Mouse (Mus musculus) mesoderm, embryonic 11.5 days (tissue): ENCODE measurements at regions not wholly inside any gene's neighbourhood (a gene's known extent, or its start where the extent isn't known, plus 50 kb on each side); places are given as distances from the start of the nearest gene placed in this dataset.
"Not testable (repeated sequence)": the region's sequence is repeated elsewhere in the genome, so short reads cannot be mapped to it uniquely, and the experiment has no call there.

Experiments used
- DNase-seq: peaks from one replicate; pipeline ENCODE4 v3.0.0-alpha.2; 2012; ENCODE audit warnings: low read depth, low spot score

DNA sequence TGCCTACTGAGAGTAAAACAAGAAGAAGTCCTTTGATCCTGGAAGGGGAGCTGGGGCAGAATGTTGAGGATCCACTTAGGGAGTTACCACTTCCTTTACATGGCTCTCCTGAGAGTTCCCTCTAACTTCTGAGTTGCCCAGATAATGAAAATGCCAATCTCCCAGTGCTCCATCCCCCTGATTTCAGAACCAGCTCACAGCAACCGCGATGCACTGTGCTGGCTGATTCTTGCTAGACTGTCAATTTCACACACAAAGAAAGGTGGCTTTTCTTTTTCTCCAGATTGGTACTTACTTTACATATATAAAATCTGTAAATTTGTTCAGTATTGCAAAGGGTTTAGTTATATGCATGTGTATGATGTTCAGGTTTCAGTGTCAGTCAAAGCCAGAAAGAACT is 1248.1 kb upstream of the Adam24 start:
- DNase-seq, result peak; percentile 2

- DNase-seq, result no peak
Observed at GRCm38 (mm10) chr8:39427402-39427801, 1247.5 kb upstream of the Adam24 start.

- no peak for DNase-seq
Observed at GRCm38 (mm10) chr8:39440550-39441333, 1234.1 kb upstream of the Adam24 start.

DNA sequence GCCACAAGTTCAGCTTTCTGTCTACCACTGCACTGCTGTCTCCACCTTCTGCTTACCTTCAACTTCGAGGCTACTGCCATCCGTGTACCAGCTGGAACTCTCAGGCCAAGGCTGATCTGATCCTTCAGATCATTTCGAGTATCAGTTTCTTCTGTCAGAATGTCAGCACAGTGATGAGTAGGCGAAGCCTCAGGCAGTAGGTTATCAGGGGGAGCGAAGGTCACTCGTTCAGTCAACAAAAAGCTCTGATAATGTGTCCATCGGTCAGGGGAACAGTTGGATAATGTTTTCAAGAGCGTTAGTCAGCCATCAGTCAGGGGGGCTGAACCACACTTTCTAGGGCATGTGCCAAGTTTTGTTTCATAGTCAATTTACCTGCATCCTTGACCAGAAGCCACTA is 1183.7 kb upstream of the Adam24 start:
- DNase-seq, result not testable (repeated sequence)

DNA sequence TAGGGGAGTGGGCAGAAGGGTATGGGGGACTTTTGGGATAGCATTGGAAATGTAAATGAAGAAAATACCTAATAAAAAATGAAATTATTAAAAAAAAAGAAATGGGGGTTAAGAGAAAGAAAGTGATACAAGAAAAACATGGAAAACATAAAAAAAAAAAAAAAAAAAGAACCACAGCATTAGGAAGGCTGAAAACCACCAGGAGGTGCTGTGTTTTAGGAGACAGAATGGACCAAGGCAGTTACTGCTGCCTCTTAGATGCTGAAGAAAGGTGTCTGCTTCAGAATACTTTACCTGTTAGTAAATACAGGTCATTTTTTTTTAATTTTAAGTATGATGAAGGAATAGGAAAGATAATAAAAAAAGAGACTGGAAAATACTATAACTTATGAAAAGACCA is 1174.5 kb upstream of the Adam24 start:
- DNase-seq, result no peak

GRCm38 (mm10) chr8:39504261-39504660 is 1170.6 kb upstream of the Adam24 start:
- DNase-seq, result no peak

GRCm38 (mm10) chr8:39512967-39513366 is 1161.9 kb upstream of the Adam24 start:
- no peak for DNase-seq
